Mouse (Mus musculus) urinary bladder, adult 18-20 months (tissue): ENCODE measurements around the gene Lrrc8d.

Experiments used
- DNase-seq, 2 experiments: peaks; one replicate each; pipeline ENCODE4 v3.0.0; 2022; ENCODE audit warnings: low spot score in 2 of 2, mixed read lengths in 2 of 2

Lrrc8d gene

DNA sequence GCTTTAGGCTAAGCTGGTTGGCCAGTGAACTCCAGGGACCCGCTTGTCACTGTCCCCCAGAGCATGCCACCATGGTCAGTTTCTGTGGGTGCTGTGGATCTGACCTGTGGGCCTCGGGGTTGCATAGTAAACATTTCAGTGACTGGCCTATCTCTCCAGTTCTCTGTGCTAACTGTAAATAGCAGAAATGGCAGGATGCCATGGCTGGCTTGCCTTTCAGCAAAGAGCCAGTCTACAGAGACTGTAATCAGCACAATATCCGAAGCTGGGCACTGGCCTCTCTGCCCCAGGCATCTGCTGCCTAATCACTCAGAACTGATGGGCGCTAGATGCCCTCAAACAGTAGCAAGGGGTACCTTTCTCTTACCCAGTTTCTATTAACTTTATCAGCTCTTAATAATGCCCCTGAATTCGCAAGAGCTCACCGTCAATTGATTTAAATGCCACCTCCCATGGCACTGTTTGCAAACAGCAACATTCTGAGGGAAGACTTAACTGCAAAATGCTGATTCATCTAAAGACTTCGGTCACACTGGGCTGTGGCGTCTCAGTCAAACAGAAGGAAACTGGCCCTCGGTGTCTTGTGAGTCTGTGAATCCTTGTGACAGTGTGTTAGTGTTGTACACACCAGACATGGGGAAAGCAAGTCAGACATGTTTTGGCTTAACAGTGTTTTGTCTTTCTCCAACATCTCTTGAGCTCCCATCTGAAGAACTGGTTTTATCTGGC lies 117.6 kb downstream of the Lrrc8d start:
- no peak for DNase-seq

DNA sequence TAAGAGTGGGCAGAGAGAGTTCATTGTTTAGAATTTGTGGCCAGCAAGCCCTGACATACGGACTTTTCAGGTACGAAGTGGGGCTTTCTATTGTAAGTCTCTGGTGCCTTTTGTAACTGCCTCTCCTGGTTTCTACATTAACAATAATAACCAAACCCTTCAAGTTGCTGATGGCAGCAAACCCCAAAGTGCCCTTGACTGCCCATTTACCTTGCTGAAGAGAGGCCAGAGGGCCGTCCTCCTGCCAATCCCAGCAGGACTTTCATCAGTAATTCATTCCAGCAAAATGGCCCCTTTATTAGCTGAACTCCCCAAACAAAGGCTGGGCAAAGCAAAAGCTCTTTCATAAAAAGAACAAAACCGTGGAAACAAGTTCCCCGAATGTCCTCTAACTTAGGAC lies 118.6 kb downstream of the Lrrc8d start:
- no peak for DNase-seq

DNA sequence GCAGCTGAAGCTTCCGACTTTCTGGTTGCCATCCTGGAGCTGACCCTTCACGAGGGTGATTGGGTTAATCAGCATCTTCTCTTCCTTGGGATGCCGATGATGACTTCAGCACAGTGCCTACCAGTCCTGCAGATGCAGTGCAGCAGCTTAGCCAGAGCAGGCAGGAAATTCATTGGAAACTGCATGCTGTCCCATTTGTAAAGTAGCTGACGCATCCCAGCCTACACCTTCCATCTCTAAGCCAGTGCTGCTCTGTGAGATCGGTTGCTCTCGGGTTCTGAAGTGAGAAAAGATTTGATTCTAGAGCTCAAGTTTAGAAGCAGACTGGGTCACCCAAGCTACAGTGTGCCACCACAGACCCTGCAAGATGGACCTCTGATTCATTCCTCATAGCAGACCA lies 121.6 kb downstream of the Lrrc8d start:
- no peak for DNase-seq

DNA sequence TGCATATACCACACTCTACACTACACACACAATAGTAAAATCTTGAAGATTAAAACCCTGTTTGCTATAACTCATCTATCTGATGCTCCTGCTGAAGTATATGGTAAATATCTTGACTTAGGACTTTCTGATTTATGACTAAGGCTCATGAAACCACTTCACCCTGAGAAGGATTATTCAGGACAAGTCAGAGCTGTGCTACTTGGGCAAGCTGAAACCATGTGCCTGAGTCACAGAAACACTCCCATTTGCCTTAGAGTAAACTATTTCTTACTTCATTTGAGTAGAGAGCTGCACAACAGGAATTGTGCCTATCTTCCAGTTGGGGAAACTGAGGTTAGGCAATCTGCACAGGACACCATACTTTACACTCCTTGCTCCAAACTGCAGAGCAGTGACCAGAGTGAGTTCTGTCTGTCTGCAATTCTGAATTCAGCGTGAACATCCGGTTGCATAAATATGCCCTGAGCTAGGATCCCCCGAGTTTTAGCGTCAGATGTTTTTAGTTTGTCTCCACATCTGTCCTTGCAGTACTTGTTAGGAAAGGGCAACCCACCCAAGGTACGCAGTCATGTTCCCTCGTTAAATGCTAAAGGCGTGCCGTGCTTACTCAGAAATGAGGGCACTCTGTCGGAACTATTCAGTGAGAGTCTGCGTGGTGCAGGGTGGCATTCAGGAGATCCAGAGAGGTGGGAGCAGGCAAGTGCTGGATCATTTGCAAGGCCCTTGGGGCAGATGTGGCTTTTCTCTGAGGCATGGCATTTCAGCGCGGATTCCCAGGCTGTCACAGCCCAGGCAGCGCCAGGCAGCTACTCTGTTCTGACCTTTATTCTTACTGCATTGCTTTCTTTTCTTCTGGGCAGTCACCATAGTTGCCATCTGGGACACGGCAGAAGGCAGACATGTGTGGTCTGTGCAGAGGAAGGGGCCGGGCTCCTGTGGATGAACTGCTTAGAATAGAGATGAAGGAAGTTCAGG lies 123.0 kb downstream of the Lrrc8d start:
- no peak for DNase-seq

DNA sequence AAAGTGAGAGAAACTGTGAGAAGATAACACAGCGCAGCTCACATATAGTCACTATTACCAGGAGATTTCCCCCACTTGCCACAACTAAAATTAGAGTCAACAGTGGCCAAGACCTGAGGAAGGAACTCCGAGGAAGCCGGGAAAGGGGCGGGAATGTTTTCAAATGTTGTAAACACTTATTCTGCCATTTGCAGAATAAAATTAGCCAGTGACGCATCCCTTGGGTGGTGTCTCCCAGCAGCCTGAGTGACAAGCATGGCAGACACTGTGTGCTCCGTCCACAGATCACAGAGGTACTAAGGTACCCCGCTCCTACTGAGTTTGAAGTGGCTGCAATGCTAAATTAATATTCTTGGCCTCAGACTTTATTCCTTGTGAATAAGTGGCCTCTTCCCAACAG lies 124.5 kb downstream of the Lrrc8d start:
- DNase-seq = no peak

DNA sequence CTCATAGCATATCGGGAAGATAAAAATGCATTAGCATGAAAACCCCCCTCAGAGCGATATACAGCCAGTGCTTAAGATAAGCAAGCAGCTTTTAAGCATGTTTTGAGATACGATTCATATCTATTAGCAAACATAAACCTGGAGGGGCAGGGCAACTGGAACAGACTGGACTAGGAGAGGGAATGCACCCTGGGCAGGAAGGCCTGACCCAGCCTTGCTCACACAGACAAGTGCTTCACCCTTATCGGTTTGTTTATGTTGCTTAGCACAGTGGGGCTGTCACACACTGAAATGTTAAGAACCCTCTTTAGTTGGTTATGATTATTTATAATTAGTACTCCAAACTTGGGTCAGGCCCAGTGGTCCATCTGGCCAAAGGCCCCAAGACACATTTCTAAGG lies 125.1 kb downstream of the Lrrc8d start:
- DNase-seq = no peak

DNA sequence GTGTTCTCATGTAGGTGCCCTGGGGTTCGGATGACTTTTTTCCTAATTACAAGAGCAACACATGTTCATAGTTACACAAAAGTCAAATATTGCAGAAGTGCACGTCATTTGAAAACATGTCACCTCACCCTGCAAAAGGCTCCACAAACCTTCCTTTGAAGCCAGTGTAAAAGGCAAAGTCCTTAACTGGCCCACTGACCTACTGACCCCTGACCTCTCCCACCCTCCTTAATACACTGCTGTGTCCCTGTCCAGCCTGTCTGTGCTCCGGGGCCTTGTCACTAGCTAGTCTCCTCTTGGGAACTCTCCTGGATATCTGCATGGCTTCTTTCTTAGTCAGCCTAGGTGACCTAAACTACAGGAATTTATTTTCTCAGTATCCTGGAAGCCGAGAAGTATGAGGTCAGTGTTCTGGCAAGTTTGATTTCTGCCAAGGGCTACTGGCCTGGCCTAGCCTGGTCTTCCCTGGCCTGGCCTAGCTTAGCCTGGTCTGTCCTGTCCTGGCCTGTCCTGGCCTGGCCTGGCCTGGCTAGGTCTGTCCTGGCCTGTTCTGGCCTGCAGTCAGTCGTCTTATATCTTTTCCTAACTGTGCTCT lies 127.2 kb downstream of the Lrrc8d start:
- no peak for DNase-seq

DNA sequence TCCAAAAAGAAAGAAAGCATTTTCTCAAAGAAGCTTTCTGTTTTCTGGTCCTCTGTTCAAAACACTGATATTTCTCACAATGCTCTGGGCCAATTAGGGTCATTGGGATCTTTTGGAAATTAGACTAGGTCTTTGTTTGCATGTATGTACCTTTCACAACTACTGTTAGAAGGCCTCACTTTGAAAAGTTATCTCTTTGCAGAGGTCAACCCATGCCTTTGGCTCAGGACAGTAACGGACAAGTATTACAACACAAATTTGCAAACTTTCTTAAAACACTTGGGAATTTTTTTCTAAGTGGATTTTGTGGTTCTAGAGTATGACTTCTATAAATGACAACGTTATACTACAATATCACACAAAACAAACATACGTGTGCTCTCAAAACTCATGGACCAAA lies 128.3 kb downstream of the Lrrc8d start:
- DNase-seq = no peak

DNA sequence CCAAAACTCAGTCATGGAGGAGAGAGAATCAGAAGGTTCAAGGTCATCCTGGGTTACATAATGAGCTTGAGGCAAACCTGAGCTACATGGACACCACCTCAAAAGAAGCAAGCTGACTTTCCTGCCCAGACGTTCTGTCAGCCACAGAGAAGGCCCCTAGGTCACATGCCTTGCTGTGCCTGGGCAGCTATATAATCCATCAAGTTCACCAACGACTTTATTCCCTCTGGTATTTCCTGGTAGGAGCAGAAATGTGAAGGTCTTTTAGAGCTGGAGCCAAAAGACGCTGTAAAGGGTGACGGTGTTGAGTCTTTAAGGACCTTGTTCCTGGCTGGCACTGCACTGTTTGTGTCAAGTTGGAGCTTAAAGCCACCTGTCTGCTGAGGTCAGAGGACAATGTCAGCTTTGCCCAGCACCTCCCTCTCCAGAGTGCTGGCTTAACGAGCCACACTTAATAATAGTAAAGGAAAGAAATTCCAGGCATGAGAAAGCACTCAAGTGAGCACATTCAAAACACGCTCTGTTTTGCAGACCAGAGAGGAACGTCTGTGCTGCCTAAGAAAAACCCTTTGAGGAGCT lies 129.3 kb downstream of the Lrrc8d start:
- DNase-seq = no peak

DNA sequence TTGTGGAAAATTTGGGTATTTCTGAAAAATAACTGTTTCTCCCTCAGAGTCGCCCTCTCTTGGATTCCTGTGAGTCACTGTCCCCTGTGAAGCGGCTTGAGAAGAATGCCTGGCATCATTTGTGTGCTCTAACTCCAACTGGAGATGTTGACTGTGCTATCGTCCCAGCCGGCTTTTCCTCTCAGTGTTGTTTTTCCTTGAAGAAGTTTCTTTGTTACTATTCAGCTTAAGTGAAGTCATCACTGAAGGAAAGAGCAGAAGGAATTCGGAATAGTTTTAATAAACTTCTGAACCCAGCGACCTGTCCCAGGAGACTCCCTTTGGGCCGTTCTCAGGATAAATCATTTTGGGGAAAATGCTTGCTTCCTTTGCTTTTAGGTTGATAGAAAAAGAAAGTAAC lies 132.4 kb downstream of the Lrrc8d start:
- no peak for DNase-seq

DNA sequence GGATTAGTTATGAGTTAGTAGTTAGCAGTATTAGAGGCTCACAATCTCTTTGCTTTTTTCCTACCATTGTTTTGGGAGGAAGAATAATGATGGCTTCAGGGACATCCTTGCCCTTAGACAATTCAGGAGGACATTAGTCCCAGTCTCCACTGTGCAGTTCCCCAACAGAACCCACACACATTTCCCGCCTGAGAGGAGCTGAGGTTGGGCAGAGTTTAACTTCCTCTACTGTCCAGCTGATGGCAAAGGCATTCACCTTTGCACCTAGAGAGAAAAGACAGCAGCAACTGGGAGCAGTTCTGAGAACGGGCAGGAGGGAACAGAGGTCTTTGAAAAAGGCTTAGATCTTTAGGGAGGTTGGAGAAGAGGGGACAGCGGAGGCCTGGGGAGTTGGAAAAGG lies 134.2 kb downstream of the Lrrc8d start:
- no peak for DNase-seq

DNA sequence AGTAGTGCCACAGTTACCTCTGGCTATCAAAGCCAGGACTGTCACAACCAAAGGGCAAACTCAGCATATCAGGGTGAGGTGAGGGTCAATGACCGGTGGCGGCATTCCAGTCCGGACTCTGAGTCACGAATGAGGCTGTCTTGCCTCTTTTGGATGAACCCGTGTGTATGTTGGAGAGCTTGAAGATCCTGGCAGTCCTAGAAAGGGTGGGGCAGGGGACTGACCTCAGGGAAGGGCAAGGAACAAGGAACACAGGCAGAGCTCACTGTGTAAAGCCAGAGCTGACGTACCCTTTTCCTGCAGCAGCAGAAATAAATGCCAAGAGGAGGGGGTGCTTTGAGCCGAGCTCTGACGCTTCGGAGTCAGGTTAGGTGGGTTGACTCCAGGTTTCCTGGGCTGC lies 136.2 kb downstream of the Lrrc8d start:
- peak in 1 of 2 experiments; percentile 58 for DNase-seq

DNA sequence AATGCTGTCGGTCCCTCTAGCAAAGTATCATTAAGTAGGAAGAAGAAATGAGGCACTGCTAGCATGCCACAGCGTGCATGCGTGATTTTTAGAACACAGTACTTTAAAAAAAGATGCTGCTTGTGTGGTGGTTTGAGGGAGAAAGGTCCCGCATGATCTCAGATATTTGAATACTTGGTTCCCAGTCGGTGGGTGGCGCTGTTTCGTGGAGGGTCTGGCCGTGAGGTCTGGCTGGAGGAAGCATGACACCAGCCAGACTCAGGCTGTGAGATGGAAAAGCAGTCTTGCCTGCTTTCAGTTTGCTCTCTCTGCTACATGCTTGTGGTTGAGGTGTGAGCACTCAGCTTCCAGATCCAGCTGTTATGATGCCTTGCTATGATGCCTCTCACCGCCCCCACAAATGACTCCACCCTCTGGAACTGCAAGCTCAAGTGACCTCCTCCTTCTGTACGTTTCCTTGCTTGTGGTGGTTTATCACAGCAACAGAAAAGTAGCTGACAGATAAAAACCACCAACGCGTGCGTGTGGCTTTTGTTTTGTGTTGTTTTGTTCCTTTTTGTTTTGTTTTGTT lies 140.1 kb downstream of the Lrrc8d start:
- DNase-seq = no peak

DNA sequence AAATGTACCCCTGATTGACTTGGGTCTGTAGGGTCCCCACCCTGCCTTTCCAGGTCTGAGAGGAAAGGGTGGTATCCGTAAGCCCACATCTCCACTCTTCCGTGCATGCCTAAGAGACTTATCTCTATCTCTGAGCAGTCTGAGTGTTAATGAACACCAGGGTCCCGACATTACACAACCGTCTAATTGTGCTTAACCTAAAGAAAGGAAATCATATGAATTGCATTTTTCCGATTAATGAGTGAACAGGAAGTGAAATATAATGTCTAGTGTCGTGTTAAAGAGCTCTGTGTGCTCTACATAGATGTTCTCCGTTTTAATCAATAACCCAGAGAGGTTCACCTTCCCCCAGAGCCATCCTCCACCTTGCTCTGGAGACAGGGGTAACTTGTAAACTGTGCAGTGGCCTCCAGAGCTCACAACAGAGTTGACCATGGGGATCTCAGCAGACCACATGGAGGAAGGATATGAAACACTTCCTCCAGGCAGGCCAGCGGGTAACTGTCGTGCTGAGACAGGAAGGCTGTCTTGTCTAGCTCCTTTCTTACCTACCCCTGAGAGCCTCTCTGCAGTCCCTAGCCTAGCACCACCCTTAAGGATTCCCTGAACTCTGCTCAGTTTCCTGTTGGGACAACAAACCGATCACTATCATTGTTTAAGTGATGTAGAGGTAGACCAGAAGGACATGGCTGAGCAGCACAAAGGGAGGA lies 144.4 kb downstream of the Lrrc8d start:
- no peak for DNase-seq

DNA sequence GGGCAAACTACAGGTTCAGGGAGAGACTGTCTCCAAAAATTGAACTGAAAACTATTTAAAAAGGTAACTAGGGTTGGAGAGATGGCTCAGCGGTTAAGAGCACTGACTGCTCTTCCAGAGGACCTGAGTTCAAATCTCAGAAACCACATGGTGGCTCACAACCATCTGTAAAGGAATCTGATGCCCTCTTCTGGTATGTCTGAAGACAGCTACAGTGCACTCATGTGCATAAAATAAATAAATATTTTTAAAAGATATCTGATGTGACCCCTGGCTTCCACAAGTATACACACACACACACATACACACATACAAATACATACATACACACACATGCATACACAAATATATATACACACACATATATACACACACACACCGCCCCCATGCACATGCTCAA lies 145.3 kb downstream of the Lrrc8d start:
- DNase-seq = no peak

DNA sequence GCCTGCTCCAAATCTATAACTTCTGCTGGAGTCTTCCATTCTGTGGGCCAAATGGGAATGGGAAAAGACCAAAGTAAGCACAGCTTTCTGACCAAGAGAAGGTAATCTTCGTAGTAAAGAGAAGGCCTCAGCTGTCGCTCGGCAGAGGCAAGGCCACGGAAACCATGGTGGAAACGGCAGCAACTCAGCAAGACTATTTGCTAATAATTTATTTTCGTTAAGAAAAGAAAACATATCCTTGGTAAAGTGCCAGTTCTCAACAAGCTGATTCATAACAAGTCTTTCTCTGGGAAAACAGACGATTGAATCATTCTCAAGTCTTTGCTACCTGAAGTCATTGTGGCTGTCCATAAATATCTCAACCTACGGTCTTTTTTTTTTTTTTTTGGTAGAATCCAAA lies 148.0 kb downstream of the Lrrc8d start:
- no peak for DNase-seq

DNA sequence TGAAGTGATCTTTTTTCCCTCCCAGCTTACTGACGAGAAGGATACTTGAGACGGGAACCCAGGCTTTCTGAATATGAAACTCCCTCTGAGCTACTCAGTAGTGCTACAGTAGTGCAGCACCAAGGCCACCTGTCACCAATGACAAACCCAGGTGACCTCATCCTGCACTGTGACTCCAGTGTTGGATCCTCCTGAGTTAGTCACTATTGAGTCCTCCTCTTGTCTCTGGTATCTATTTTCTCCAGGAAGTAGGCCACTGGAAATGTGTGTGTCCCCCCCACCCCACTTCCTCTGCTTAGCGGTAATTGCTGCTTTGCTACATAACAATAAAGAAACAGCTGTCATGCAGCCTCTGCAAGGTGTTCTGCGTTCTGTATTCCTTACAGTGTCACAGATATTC lies 149.5 kb downstream of the Lrrc8d start:
- no peak for DNase-seq

DNA sequence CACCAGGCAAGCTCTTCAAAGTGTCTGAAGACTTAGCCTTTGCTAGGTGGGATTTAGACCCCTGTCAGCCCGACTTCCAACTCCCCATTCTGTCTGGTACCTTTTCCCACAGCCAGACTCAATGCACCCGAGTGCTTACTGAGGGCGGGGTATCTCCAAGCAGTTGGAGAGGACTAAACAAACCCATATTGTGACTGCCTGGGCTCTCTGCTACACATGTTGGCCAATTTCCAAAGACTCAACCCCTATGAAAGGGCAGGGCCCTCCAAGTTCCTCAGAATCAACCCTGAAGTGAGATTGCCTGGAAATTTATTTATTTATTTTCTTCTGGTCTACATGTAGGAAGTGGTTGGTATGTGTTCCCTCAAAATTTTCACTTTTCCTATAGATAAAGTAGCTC lies 149.9 kb downstream of the Lrrc8d start:
- no peak for DNase-seq

DNA sequence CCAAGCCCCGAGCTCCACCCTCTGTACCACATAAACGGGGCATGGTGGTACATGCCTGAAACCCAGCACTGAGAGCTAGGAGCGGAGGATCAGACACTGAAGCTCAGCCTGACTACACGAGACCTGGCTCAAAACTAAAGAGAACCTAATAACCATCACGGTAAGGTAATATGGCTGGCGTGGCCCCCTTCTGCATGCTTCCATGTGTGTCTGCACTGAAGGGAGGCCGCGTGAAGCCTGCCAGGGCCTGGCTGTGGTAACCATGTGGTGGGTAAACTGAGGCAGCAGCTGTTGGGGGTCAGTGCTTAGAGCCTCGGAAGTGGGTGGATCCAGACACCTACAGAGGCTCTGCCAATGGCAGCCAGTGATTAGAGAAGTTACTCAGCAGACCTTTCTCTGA lies 153.5 kb downstream of the Lrrc8d start:
- no peak for DNase-seq

DNA sequence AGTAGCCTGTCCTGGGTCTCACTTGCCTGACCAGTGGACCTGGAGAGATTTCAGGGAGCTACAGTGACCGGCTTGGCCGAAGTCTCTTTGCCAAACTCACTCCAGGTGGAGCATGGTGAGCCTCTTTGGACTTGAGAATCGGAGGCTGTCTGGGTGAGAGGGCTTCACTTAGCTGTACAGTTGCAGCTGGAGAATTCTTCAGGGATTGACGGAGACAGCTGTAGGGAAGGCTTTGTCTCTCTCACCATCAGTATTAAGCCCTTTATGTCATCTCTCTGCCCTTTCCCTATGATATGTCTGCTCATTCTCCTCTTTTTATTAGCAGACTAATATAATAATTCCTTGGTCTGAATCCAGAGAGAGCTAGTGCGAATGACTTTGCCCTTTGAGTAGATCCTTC lies 157.7 kb downstream of the Lrrc8d start:
- DNase-seq = no peak
